Mouse (Mus musculus) hindbrain, embryonic 11.5 days (tissue): ENCODE results near the gene Trappc2l. TPM values are rescaled to one million over a fixed set of nuclear protein-coding genes. Genes with fewer than 3 reads are reported as not detected.
"Not testable (repeated sequence)": the region's sequence is repeated elsewhere in the genome, so short reads cannot be mapped to it uniquely, and the experiment has no call there.

Experiments used
- ATAC-seq: fragments of 200-750 bp; cut with Nextera tagmentation; 2 replicates; pipeline ENCODE4 v1.8.0; 2017; ENCODE audit warnings: mild to moderate bottlenecking, moderate TSS enrichment, moderate library complexity; ENCODE audit not compliant: low FRiP score
- DNase-seq: peaks from one replicate; pipeline ENCODE4 v3.0.0-alpha.2; 2015; ENCODE audit warnings: low spot score
- H3K27ac ChIP-seq: fragments of 300-500 bp; sonication (generic); 2 replicates; pipeline ENCODE4 v1.5.1; 2014; ENCODE audit warnings: mild to moderate bottlenecking, low read depth, low read length
- H3K27me3 ChIP-seq: fragments of 300-500 bp; sonication (generic); 2 replicates; pipeline ENCODE4 v1.6.1; 2014; ENCODE audit warnings: mild to moderate bottlenecking, low read length, moderate library complexity, mixed read lengths; ENCODE audit not compliant: control insufficient read depth, insufficient read depth
- H3K36me3 ChIP-seq: fragments of 300-500 bp; sonication (generic); 2 replicates; pipeline ENCODE4 v1.6.1; 2014; ENCODE audit warnings: mild to moderate bottlenecking, low read length, moderate library complexity, mixed read lengths; ENCODE audit not compliant: control insufficient read depth, insufficient read depth
- H3K4me1 ChIP-seq: fragments of 300-500 bp; sonication (generic); replicated peaks from 2 replicates; pipeline ENCODE4 v1.6.1; 2014; ENCODE audit warnings: low read length, mixed read lengths; ENCODE audit not compliant: control insufficient read depth, insufficient read depth
- H3K4me2 ChIP-seq: fragments of 300-500 bp; sonication (generic); replicated peaks from 2 replicates; pipeline ENCODE4 v1.6.1; 2014; ENCODE audit warnings: mild to moderate bottlenecking, low read depth, low read length
- H3K4me3 ChIP-seq: fragments of 300-500 bp; sonication (generic); 2 replicates; pipeline ENCODE4 v1.5.1; 2014; ENCODE audit warnings: low read depth, low read length
- H3K9ac ChIP-seq: fragments of 300-500 bp; sonication (generic); 2 replicates; pipeline ENCODE4 v1.6.1; 2014; ENCODE audit warnings: low read depth, low read length
- H3K9me3 ChIP-seq: fragments of 300-500 bp; sonication (generic); 2 replicates; pipeline ENCODE4 v1.6.1; 2016; ENCODE audit warnings: low read length; ENCODE audit not compliant: control insufficient read depth
- WGBS: fragments of 180-500 bp; shearing (Covaris S2); extraction: QIAGEN DNeasy Blood & Tissue Kit; methylation state at CpG from one replicate; pipeline ENCODE4 v1.1.7; 2014; 5-methylcytosine and 5-hydroxymethylcytosine counted together
- polyA plus RNA-seq: library from polyadenylated mRNA; unstranded; fragments of >200 nt; fragmentation: Nextera tagmentation; extraction: Ambion mirVana; gene quantifications from 2 replicates; pipeline ENCODE4 v1.2.1, GENCODE M21; 2014

Gene Trappc2l
- polyA plus RNA-seq, 1 experiment from 2014 or later, result 48.3 TPM

DNA sequence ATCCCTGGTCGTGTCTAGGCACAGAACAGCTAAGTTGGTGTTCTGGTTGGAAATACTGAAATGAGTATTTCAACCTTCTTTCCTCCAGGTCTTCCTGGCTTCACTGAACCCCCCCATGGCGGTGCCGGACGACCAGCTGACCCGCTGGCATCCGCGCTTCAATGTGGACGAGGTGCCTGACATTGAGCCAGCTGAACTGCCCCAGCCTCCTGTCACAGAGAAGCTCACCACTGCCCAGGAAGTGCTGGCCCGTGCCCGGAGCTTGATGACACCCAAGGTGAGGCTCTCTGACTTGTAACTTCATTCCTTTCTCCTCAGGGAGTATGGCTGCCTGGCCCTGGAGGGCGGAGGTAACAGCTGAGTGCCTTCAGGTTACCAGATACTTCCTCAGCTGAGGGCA, 40.3 kb upstream of the Trappc2l start:
- Histone ChIP-seq H3K9ac (no peak overlapping the region), H3K27me3 (no peaks in the 10 kb centered on the region), H3K4me2 (no peak overlapping the region), H3K36me3 (peaks cover 14% of the 10 kb centered on the region), H3K9me3 (no peaks in the 10 kb centered on the region), H3K27ac (no peak overlapping the region), H3K4me1 (peaks cover 22% of the 10 kb centered on the region), H3K4me3 (no peak overlapping the region)
- WGBS, result 91% methylated on average over 11 of the region's 11 CpGs
- DNase-seq (no peak), ATAC-seq (no peak)

DNA sequence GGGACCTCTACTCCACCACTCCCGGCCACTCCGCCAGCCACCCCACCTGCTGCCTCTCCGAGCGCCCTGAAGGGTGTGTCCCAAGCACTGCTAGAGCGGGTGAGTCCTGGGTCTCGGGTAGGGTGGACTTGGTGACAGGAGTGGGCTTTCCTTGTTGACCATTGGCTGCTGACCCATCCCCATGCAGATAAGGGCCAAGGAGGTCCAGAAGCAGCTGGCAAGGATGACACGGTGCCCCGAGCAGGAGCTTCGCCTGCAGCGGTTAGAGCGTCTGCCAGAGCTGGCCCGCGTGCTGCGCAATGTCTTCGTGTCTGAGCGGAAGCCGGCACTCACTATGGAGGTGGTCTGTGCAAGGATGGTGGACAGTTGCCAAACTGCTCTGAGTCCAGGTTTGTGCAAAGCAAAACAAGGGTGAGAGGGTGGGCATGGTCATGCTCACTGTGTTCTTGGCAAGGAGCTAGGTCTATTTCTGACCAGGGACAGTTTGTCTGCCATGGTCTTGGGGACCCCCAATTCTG, 39.6 kb upstream of the Trappc2l start:
- Histone ChIP-seq H3K4me1 (peaks cover 19% of the 10 kb centered on the region), H3K36me3 (peaks cover 14% of the 10 kb centered on the region), H3K27ac (no peak overlapping the region), H3K4me3 (no peak overlapping the region), H3K9ac (no peak overlapping the region), H3K9me3 (no peaks in the 10 kb centered on the region), H3K4me2 (no peak overlapping the region), H3K27me3 (no peaks in the 10 kb centered on the region)
- DNase-seq, result no peak
- WGBS, result 96% methylated on average over 17 of the region's 17 CpGs
- ATAC-seq, result no peak

- H3K27ac ChIP-seq, result no peak overlapping the region
- H3K36me3 ChIP-seq, result peaks cover 14% of the 10 kb centered on the region
- H3K9me3 ChIP-seq, result no peaks in the 10 kb centered on the region
- ATAC-seq, result no peak
- 92% methylated on average over 3 of the region's 3 CpGs for WGBS
- H3K4me3 ChIP-seq, result no peak overlapping the region
- H3K4me1 ChIP-seq, result peaks cover 15% of the 10 kb centered on the region
- H3K9ac ChIP-seq, result no peak overlapping the region
- no peak overlapping the region for H3K4me2 ChIP-seq
- DNase-seq, result no peak
- no peaks in the 10 kb centered on the region for H3K27me3 ChIP-seq
Observed at GRCm38 (mm10) chr8:122572751-122573150, 38.7 kb upstream of the Trappc2l start.

GRCm38 (mm10) chr8:122573176-122573575, 38.3 kb upstream of the Trappc2l start:
- H3K9ac ChIP-seq, H3K27me3 ChIP-seq, H3K4me3 ChIP-seq, H3K27ac ChIP-seq, DNase-seq, H3K9me3 ChIP-seq, ATAC-seq, H3K4me2 ChIP-seq: not testable (repeated sequence)
- H3K36me3 ChIP-seq, result peaks cover 14% of the 10 kb centered on the region
- H3K4me1 ChIP-seq, result peaks cover 15% of the 10 kb centered on the region
- WGBS, result 40% methylated on average over 4 of the region's 4 CpGs

- Histone ChIP-seq H3K4me2 (no peak overlapping the region), H3K27me3 (no peaks in the 10 kb centered on the region), H3K27ac (no peak overlapping the region), H3K4me3 (no peak overlapping the region), H3K36me3 (peaks cover 14% of the 10 kb centered on the region), H3K4me1 (peaks cover 15% of the 10 kb centered on the region), H3K9ac (no peak overlapping the region), H3K9me3 (no peaks in the 10 kb centered on the region)
- WGBS, result 56% methylated on average over 9 of the region's 9 CpGs
- ATAC-seq (no peak), DNase-seq (no peak)
Observed at GRCm38 (mm10) chr8:122573577-122573976, 37.9 kb upstream of the Trappc2l start.

DNA sequence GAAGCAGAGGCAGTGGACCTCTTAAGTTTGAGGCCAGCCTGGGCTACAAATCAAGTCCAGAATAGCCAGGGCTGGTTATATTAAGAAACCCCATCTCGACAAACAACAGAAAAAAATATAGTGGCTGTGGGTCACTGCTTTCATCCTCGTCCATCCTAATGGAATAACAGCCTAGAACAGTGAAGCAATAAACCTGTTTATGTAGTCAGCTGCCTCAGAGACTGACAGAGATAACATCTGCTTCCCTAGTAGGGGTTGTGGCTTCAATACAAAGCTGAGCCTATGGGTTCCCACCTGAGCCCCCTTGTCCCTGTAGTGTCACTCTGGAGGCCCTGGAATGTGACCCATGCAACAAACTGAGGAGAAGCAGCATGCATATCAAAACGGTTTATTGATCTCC, 37.2 kb upstream of the Trappc2l start:
- Histone ChIP-seq H3K36me3 (peaks cover 14% of the 10 kb centered on the region), H3K9ac (no peak overlapping the region), H3K4me2 (no peak overlapping the region), H3K27me3 (no peaks in the 10 kb centered on the region), H3K9me3 (no peaks in the 10 kb centered on the region), H3K27ac (no peak overlapping the region), H3K4me1 (peaks cover 11% of the 10 kb centered on the region), H3K4me3 (no peak overlapping the region)
- DNase-seq (no peak), ATAC-seq (no peak)
- 53% methylated on average over 3 of the region's 3 CpGs for WGBS

DNA sequence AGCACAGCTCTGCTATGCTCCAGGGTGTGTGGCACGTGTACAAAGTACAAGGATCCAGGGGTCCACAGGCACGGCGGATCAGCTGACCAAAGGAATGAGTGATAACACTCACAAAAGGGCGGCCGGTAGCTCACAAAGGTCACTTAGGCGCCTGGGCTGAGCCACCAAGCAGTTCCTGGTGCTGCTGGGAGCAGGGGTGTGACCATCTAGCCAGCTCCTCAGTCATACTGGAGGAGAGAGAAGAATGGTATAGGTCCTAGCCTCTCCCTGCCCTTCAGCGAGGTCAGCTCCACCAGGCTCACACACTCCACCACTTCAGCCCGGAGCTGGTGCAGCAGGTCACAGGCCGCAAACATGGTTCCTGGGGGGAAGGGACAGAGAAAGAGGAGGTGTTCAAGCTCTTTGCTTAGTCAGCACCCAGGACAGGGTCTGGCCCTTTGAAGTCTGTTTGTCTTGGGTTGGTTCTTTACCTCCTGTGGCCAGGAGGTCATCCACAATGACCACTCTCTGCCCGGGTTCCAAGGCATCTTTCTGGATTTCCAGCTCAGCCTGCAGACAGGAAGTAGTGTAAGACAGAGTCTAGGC, 36.7 kb upstream of the Trappc2l start:
- Histone ChIP-seq H3K27me3 (no peaks in the 10 kb centered on the region), H3K4me1 (peaks cover 8% of the 10 kb centered on the region), H3K36me3 (peaks cover 14% of the 10 kb centered on the region), H3K4me3 (no peak overlapping the region), H3K9me3 (no peaks in the 10 kb centered on the region), H3K4me2 (no peak overlapping the region), H3K27ac (no peak overlapping the region), H3K9ac (no peak overlapping the region)
- 45% methylated on average over 10 of the region's 10 CpGs for WGBS
- no peak for DNase-seq
- no peak for ATAC-seq

DNA sequence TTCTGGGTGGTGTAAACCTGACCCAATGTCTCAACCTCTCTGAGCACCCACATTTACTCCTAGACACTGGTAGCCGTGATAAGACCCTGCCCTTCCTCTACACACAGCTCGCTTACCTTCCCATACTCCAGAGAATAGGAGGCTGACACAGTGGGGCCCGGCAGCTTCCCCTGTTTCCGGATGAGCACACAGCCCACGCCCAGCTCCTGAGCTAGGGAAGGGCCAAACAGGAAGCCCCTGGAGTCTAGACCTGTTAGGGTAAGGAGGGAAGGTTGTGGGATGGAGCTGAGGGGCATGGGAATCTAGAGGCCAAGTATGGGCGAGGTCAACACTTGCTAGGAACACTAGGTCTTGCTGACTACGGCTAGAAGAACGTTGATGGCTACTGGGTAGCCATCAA, 36.2 kb upstream of the Trappc2l start:
- ATAC-seq (no peak), DNase-seq (no peak)
- peak overlapping the region; percentile 6; the same call in 1 of the 2 replicates for H3K4me2 ChIP-seq
- H3K9me3 ChIP-seq, result no peaks in the 10 kb centered on the region
- no peak overlapping the region for H3K27ac ChIP-seq
- 80% methylated on average over 8 of the region's 8 CpGs for WGBS
- no peak overlapping the region for H3K4me3 ChIP-seq
- peaks cover 8% of the 10 kb centered on the region for H3K4me1 ChIP-seq
- peaks cover 9% of the 10 kb centered on the region for H3K36me3 ChIP-seq
- H3K27me3 ChIP-seq, result no peaks in the 10 kb centered on the region
- H3K9ac ChIP-seq, result no peak overlapping the region
